13 mouse cellular contexts compared by ENCODE assay signal in the genomic region with DNA sequence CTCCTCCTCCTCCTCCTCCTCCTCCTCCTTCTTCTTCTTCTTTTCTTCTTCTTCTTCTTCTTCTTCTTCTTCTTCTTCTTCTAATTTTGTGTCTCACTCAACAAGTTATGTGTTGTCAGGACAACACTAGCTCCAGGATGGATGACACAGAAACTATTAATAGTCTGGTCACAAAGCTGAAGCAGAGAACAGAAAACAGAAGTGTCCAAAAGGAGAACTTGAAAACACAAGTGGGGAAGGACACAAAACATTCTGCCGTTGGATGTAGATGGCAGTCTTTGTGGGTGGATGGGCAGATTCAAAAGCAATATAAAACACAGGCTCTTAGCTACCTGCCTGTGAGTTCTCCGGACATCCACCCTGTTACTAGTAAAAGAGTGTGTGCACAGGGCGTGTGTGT.
DNase-seq lines count a peak whose midpoint lies in the region; ATAC-seq and TF ChIP-seq lines count a peak whose summit lies in the region.
"Had no signal": no experiment of that assay in that cellular context is flagged by ENCODE, and none has a peak within 500 bp of the region (broad histone marks: within the 10 kb centered on the region; RNA-seq: fewer than 3 reads in every experiment).

No protein-coding gene starts in this region.

- H3K4me3 ChIP-seq in CH12.LX (replicated peaks in 1 of 3; ENCODE audit: low read depth in 2 of 3, low read length in 2 of 3, poor library complexity in 1 of 3) = no peak overlapping the region
- H3K4me3 ChIP-seq in macrophage (ENCODE audit: inconsistent target) = peak overlapping the region; percentile 40
- no peak overlapping the region for H3K4me3 ChIP-seq in hindbrain, embryonic 11.5 days (ENCODE audit: low read depth, low read length)
- no peak overlapping the region for H3K4me3 ChIP-seq in liver, postnatal 0 days (ENCODE audit: low read depth, low read length)
- H3K4me3 ChIP-seq: hindbrain, embryonic 15.5 days; lung, embryonic 15.5 days had no signal

- TF ChIP-seq POLR2A in CH12.LX (IDR thresholded peaks at IDR 0.05; ENCODE audit: low read depth, low read length) = no peak

- no peak for TF ChIP-seq EP300 in CH12.LX (IDR thresholded peaks at IDR 0.05; ENCODE audit: low read length)
- no peak for TF ChIP-seq EP300 in liver, postnatal 0 days (IDR thresholded peaks at IDR 0.05; ENCODE audit: low read depth)

- peaks cover 3 to 22% of the 10 kb centered on the region in 2 experiments; a peak in 3 of 4 replicates for H3K4me1 ChIP-seq in CH12.LX (ENCODE audit: control insufficient read depth in 1 of 2, insufficient read depth in 2 of 2)
- no peaks in the 10 kb centered on the region for H3K4me1 ChIP-seq in hindbrain, embryonic 11.5 days (replicated peaks; ENCODE audit: control insufficient read depth, insufficient read depth, low read length)
- H3K4me1 ChIP-seq in liver, postnatal 0 days (ENCODE audit: insufficient read depth) = no peaks in the 10 kb centered on the region
- H3K4me1 ChIP-seq: lung, embryonic 15.5 days had no signal

- in situ Hi-C loops in CH12.LX (cut with MboI; ENCODE audit: low pct_ligation_motif_present, low pct_unique_long_range_greater_than_20kb, low sequenced_read_pairs) = no loop called here

- no peaks in the 10 kb centered on the region for H3K9me3 ChIP-seq in CH12.LX (replicated peaks; ENCODE audit: low read length)
- H3K9me3 ChIP-seq in hindbrain, embryonic 11.5 days (ENCODE audit: control insufficient read depth, low read length) = no peaks in the 10 kb centered on the region
- no peaks in the 10 kb centered on the region for H3K9me3 ChIP-seq in liver, postnatal 0 days (ENCODE audit: low read length)
- H3K9me3 ChIP-seq: hindbrain, embryonic 15.5 days; lung, embryonic 15.5 days had no signal

- ATAC-seq in hindbrain, embryonic 11.5 days (ENCODE audit: low FRiP score) = no peak
- no peak for ATAC-seq in liver, postnatal 0 days
- ATAC-seq: forebrain, embryonic 16.5 days had no signal

- TF ChIP-seq RAD21 in CH12.LX (IDR thresholded peaks at IDR 0.05; ENCODE audit: low read depth, low read length) = no peak

- no peak for TF ChIP-seq CTCF in CH12.LX (conservative IDR thresholded peaks at IDR 0.05 in 1 of 2, IDR thresholded peaks at IDR 0.05 in 1 of 2; ENCODE audit: low read depth in 2 of 2, low read length in 2 of 2)
- TF ChIP-seq CTCF in liver, postnatal 0 days (IDR thresholded peaks at IDR 0.05; ENCODE audit: low read depth) = no peak

- H3K27me3 ChIP-seq in CH12.LX (replicated peaks) = no peaks in the 10 kb centered on the region
- H3K27me3 ChIP-seq in hindbrain, embryonic 11.5 days (ENCODE audit: control insufficient read depth, insufficient read depth, low read length) = no peaks in the 10 kb centered on the region
- no peaks in the 10 kb centered on the region for H3K27me3 ChIP-seq in liver, postnatal 0 days (ENCODE audit: insufficient read depth, low read length)
- H3K27me3 ChIP-seq: hindbrain, embryonic 15.5 days; lung, embryonic 15.5 days had no signal

- no peaks in the 10 kb centered on the region for H3K36me3 ChIP-seq in CH12.LX (replicated peaks in 1 of 2; ENCODE audit: control insufficient read depth in 1 of 2, insufficient read depth in 1 of 2, low read length in 1 of 2)
- peaks cover 10% of the 10 kb centered on the region for H3K36me3 ChIP-seq in macrophage (ENCODE audit: inconsistent target)
- H3K36me3 ChIP-seq in hindbrain, embryonic 11.5 days (ENCODE audit: control insufficient read depth, insufficient read depth, low read length) = no peaks in the 10 kb centered on the region
- H3K36me3 ChIP-seq in liver, postnatal 0 days (replicated peaks; ENCODE audit: insufficient read depth, low read length) = no peaks in the 10 kb centered on the region
- H3K36me3 ChIP-seq: lung, embryonic 15.5 days had no signal

- no peaks in the 10 kb centered on the region for H3K79me2 ChIP-seq in CH12.LX (replicated peaks; ENCODE audit: control insufficient read depth, extremely low read depth, insufficient read depth, poor library complexity, severe bottlenecking)
- peaks cover 43% of the 10 kb centered on the region for H3K79me2 ChIP-seq in macrophage (ENCODE audit: inconsistent target)

- peak; percentile 44 for DNase-seq in layer of hippocampus, adult 9-11 months
- no peak for DNase-seq in layer of hippocampus, postnatal 25 days (ENCODE audit: extremely low spot score in 1 of 2, low spot score in 1 of 2)
- DNase-seq in CH12.LX (ENCODE audit: extremely low read depth) = peak; percentile 51
- DNase-seq in c-Kit-positive CD71-negative TER-119-negative erythroid progenitor cells, embryonic 14.5 days (ENCODE audit: low read depth) = peak; percentile 30
- DNase-seq in hindbrain, embryonic 11.5 days (ENCODE audit: low spot score) = no peak
- DNase-seq in liver, postnatal 0 days = no peak
- DNase-seq: cerebellum, postnatal 10 days; retina, postnatal 1 day had no signal

- dilution Hi-C loops in CH12.LX (cut with MboI; ENCODE audit: extremely low pct_ligation_motif_present, extremely low pct_unique_long_range_greater_than_20kb, low sequenced_read_pairs) = no loop called here

- H3K9ac ChIP-seq in CH12.LX (ENCODE audit: insufficient read depth, low read depth) = no peak overlapping the region
- no peak overlapping the region for H3K9ac ChIP-seq in hindbrain, embryonic 11.5 days (ENCODE audit: low read depth, low read length)
- H3K9ac ChIP-seq in liver, postnatal 0 days (replicated peaks) = no peak overlapping the region
- H3K9ac ChIP-seq: hindbrain, embryonic 15.5 days; lung, embryonic 15.5 days had no signal

- WGBS in macrophage (ENCODE audit: missing documents) = 3% methylated on average over 3 of the region's 3 CpGs
- WGBS in hindbrain, embryonic 11.5 days = 74% methylated on average over 3 of the region's 3 CpGs
- 33% methylated on average over 3 of the region's 3 CpGs for WGBS in liver, postnatal 0 days (ENCODE audit: insufficient replicate concordance)

- no peak overlapping the region for H3K4me2 ChIP-seq in CH12.LX (ENCODE audit: insufficient read depth, low read depth, poor library complexity, severe bottlenecking)
- no peak overlapping the region for H3K4me2 ChIP-seq in hindbrain, embryonic 11.5 days (replicated peaks; ENCODE audit: low read depth, low read length)
- H3K4me2 ChIP-seq in liver, postnatal 0 days (ENCODE audit: low read depth, low read length) = no peak overlapping the region
- H3K4me2 ChIP-seq: hindbrain, embryonic 15.5 days; lung, embryonic 15.5 days had no signal

- H3K27ac ChIP-seq in CH12.LX (ENCODE audit: insufficient read depth, low read depth) (no peak overlapping the region), macrophage (peak overlapping the region; percentile 94)
- H3K27ac ChIP-seq in hindbrain, embryonic 11.5 days (ENCODE audit: low read depth, low read length) = no peak overlapping the region
- no peak overlapping the region for H3K27ac ChIP-seq in liver, postnatal 0 days (ENCODE audit: low read depth)
- H3K27ac ChIP-seq: hindbrain, embryonic 15.5 days; kidney, postnatal 0 days; lung, embryonic 15.5 days had no signal

TF ChIP-seq in CH12.LX, 34 proteins besides CTCF, POLR2A, EP300 and RAD21:
- TF ChIP-seq MEF2A (IDR thresholded peaks at IDR 0.05; ENCODE audit: borderline replicate concordance, low read depth, low read length) (0 out of 2 replicates have a peak, but pooled peaks have one; percentile 27), ZC3H11A (IDR thresholded peaks at IDR 0.05; ENCODE audit: low read depth, low read length) (no peak)

Comparison
In these comparisons a context has a peak if more than half of its experiments do, and no peak if none do; other contexts are left out.
1. DNase-seq: peak in layer of hippocampus, adult 9-11 months (single experiment), CH12.LX (single experiment) and c-Kit-positive CD71-negative TER-119-negative erythroid progenitor cells, embryonic 14.5 days (single experiment); none in layer of hippocampus, postnatal 25 days (0 of 2), hindbrain, embryonic 11.5 days (single experiment) and liver, postnatal 0 days (single experiment).